Mouse (Mus musculus) MEL (cell line): Measurements from ENCODE around the gene Evl. TPM values are rescaled to one million over a fixed set of nuclear protein-coding genes. Genes with fewer than 3 reads are reported as not detected.

Experiments used
- DNase-seq: peaks from one replicate; pipeline ENCODE4 v3.0.0; 2011; ENCODE audit warnings: low read depth, low spot score
- H3K27ac ChIP-seq: 2 replicates; pipeline ENCODE4 v1.5.1; 2012; ENCODE audit warnings: low read depth, mild to moderate bottlenecking, control low read depth, low read length, moderate library complexity; ENCODE audit not compliant: control insufficient read depth
- H3K27me3 ChIP-seq, 2 experiments: fragments of 150-350 bp in 1 of 2; sonication (generic) in 1 of 2; 2 replicates each; pipeline ENCODE4 v1.6.1; 2012; ENCODE audit warnings: low read length in 2 of 2, mild to moderate bottlenecking in 2 of 2, improper control_type of control experiment in 1 of 2, moderate library complexity in 1 of 2; ENCODE audit not compliant: insufficient read depth in 2 of 2, control insufficient read depth in 1 of 2
- H3K36me3 ChIP-seq, 2 experiments: 2 replicates each; pipeline ENCODE4 v1.6.1; 2012 to 2014; ENCODE audit warnings: low read length in 2 of 2, improper control_type of control experiment in 1 of 2, inconsistent platforms in 1 of 2, mild to moderate bottlenecking in 1 of 2; ENCODE audit not compliant: insufficient read depth in 2 of 2, control insufficient read depth in 1 of 2
- H3K4me1 ChIP-seq, 2 experiments: fragments of 150-350 bp in 1 of 2; sonication (generic) in 1 of 2; 2 replicates each; pipeline ENCODE4 v1.6.1; 2012; ENCODE audit warnings: low read length in 2 of 2, improper control_type of control experiment in 1 of 2, mild to moderate bottlenecking in 1 of 2; ENCODE audit not compliant: insufficient read depth in 2 of 2, control insufficient read depth in 1 of 2
- H3K4me3 ChIP-seq, 2 experiments: fragments of 150-350 bp in 1 of 2; sonication (generic) in 1 of 2; 2 replicates each; pipeline ENCODE4 v1.5.1; 2012; ENCODE audit warnings: low read depth in 2 of 2, low read length in 2 of 2, mild to moderate bottlenecking in 2 of 2, moderate library complexity in 2 of 2, control low read depth in 1 of 2, improper control_type of control experiment in 1 of 2; ENCODE audit not compliant: control insufficient read depth in 1 of 2, insufficient read depth in 1 of 2
- H3K79me2 ChIP-seq: 2 replicates; pipeline ENCODE4 v1.6.1; 2012; ENCODE audit warnings: mild to moderate bottlenecking, low read length, moderate library complexity; ENCODE audit not compliant: control insufficient read depth, poor library complexity, insufficient read depth
- H3K9ac ChIP-seq: 2 replicates; pipeline ENCODE4 v1.6.1; 2012; ENCODE audit warnings: low read depth, mild to moderate bottlenecking, control low read depth, low read length, moderate library complexity; ENCODE audit not compliant: control insufficient read depth, poor library complexity, severe bottlenecking
- H3K9me3 ChIP-seq: fragments of 150-350 bp; sonication (generic); replicated peaks from 2 replicates; pipeline ENCODE4 v1.6.1; 2012; ENCODE audit warnings: mild to moderate bottlenecking, low read length, improper control_type of control experiment, moderate library complexity; ENCODE audit not compliant: insufficient read depth
- CHD2 ChIP-seq: IDR thresholded peaks from 2 replicates; pipeline ENCODE4 v1.6.1; 2011; ENCODE audit warnings: low read length, improper control_type of control experiment
- CTCF ChIP-seq, 3 experiments: IDR thresholded peaks in 2 of 3; conservative IDR thresholded peaks in 1 of 3; 2 replicates each; pipeline ENCODE4 v1.5.1; 2011 to 2012; ENCODE audit warnings: low read length in 3 of 3, low read depth in 2 of 3, mild to moderate bottlenecking in 2 of 3, improper control_type of control experiment in 1 of 3, inconsistent platforms in 1 of 3, mixed read lengths in 1 of 3, moderate library complexity in 1 of 3; ENCODE audit not compliant: control insufficient read depth in 1 of 3, insufficient read depth in 1 of 3, poor library complexity in 1 of 3, severe bottlenecking in 1 of 3
- ETS1 ChIP-seq: IDR thresholded peaks from 2 replicates; pipeline ENCODE4 v1.6.1; 2012; ENCODE audit warnings: low read depth, mild to moderate bottlenecking, inconsistent platforms, low read length, improper control_type of control experiment, moderate library complexity
- GABPA ChIP-seq: IDR thresholded peaks from 2 replicates; pipeline ENCODE4 v1.6.1; 2012; ENCODE audit warnings: low read depth, mild to moderate bottlenecking, inconsistent platforms, low read length, improper control_type of control experiment, moderate library complexity
- JUND ChIP-seq: IDR thresholded peaks from 2 replicates; pipeline ENCODE4 v1.6.1; 2011; ENCODE audit warnings: low read depth, mild to moderate bottlenecking, improper control_type of control experiment, low read length
- KAT2A ChIP-seq: conservative IDR thresholded peaks from 2 replicates; pipeline ENCODE4 v1.6.1; 2012; ENCODE audit warnings: low read depth, low read length, improper control_type of control experiment, inconsistent platforms
- MAFK ChIP-seq: IDR thresholded peaks from 2 replicates; pipeline ENCODE4 v1.6.1; 2011; ENCODE audit warnings: low read depth, mild to moderate bottlenecking, low read length, improper control_type of control experiment, borderline replicate concordance
- MAX ChIP-seq: IDR thresholded peaks from 2 replicates; pipeline ENCODE4 v1.6.1; 2011; ENCODE audit warnings: low read length, improper control_type of control experiment
- MEF2A ChIP-seq: IDR thresholded peaks from 2 replicates; pipeline ENCODE4 v1.6.1; 2014; ENCODE audit warnings: low read depth, mild to moderate bottlenecking, inconsistent platforms, low read length, improper control_type of control experiment; ENCODE audit not compliant: poor library complexity, insufficient replicate concordance, severe bottlenecking; ENCODE audit errors: extremely low read depth
- MYB ChIP-seq: IDR thresholded peaks from 2 replicates; pipeline ENCODE4 v1.6.1; 2011; ENCODE audit warnings: mild to moderate bottlenecking, low read depth, low read length, improper control_type of control experiment
- POLR2A ChIP-seq, 2 experiments: IDR thresholded peaks; 2 replicates each; pipeline ENCODE4 v1.6.1; 2011 to 2012; ENCODE audit warnings: low read length in 2 of 2, mild to moderate bottlenecking in 2 of 2, control low read depth in 1 of 2, improper control_type of control experiment in 1 of 2, low read depth in 1 of 2, moderate library complexity in 1 of 2; ENCODE audit not compliant: control insufficient read depth in 1 of 2, insufficient read depth in 1 of 2, poor library complexity in 1 of 2
- POLR2AphosphoS2 ChIP-seq: IDR thresholded peaks from 2 replicates; pipeline ENCODE4 v1.6.1; 2011; ENCODE audit warnings: low read length, improper control_type of control experiment
- POLR2AphosphoS5 ChIP-seq: IDR thresholded peaks from 2 replicates; pipeline ENCODE4 v1.6.1; 2012; ENCODE audit warnings: low read depth, borderline replicate concordance, mild to moderate bottlenecking, inconsistent platforms, low read length, moderate library complexity, mixed read lengths
- TAL1 ChIP-seq: IDR thresholded peaks from 2 replicates; pipeline ENCODE4 v1.6.1; 2012; ENCODE audit warnings: mild to moderate bottlenecking, inconsistent platforms, low read length, moderate library complexity, mixed read lengths
- USF1 ChIP-seq: IDR thresholded peaks from 2 replicates; pipeline ENCODE4 v1.6.1; 2014; ENCODE audit warnings: low read depth, mild to moderate bottlenecking, inconsistent platforms, low read length, improper control_type of control experiment, moderate library complexity
- USF2 ChIP-seq, 2 experiments: IDR thresholded peaks; 2 replicates each; pipeline ENCODE4 v1.6.1; 2011 to 2012; ENCODE audit warnings: improper control_type of control experiment in 2 of 2, low read length in 2 of 2, borderline replicate concordance in 1 of 2, inconsistent platforms in 1 of 2, low read depth in 1 of 2, mild to moderate bottlenecking in 1 of 2; ENCODE audit not compliant: insufficient read depth in 1 of 2
- ZC3H11A ChIP-seq: IDR thresholded peaks from 2 replicates; pipeline ENCODE4 v1.6.1; 2012; ENCODE audit warnings: low read depth, mild to moderate bottlenecking, inconsistent platforms, low read length, improper control_type of control experiment
- ZNF384 ChIP-seq: IDR thresholded peaks from 2 replicates; pipeline ENCODE4 v1.6.1; 2012; ENCODE audit warnings: low read depth, mild to moderate bottlenecking, inconsistent platforms, low read length, improper control_type of control experiment
- polyA plus RNA-seq, 2 experiments: library from polyadenylated mRNA; stranded (reverse) in 1 of 2; unstranded in 1 of 2; fragments of >175 nt in 1 of 2; fragments of >200 nt in 1 of 2; gene quantifications; 2 replicates each; pipeline versions ENCODE4 v1.2.1 to v1.2.4; 2012; ENCODE audit warnings: low replicate concordance in 2 of 2, low read depth in 1 of 2; ENCODE audit not compliant: insufficient read length in 2 of 2, insufficient read depth in 1 of 2, missing spikeins in 1 of 2
- total RNA-seq: library from RNA; depleted of rRNA; stranded (reverse); fragments of 300-350 nt; gene quantifications from 2 replicates; pipeline ENCODE4 v1.2.3, GENCODE M21; 2012

Gene Evl
- total and polyA plus RNA-seq, 3 experiments, result not detected

DNA sequence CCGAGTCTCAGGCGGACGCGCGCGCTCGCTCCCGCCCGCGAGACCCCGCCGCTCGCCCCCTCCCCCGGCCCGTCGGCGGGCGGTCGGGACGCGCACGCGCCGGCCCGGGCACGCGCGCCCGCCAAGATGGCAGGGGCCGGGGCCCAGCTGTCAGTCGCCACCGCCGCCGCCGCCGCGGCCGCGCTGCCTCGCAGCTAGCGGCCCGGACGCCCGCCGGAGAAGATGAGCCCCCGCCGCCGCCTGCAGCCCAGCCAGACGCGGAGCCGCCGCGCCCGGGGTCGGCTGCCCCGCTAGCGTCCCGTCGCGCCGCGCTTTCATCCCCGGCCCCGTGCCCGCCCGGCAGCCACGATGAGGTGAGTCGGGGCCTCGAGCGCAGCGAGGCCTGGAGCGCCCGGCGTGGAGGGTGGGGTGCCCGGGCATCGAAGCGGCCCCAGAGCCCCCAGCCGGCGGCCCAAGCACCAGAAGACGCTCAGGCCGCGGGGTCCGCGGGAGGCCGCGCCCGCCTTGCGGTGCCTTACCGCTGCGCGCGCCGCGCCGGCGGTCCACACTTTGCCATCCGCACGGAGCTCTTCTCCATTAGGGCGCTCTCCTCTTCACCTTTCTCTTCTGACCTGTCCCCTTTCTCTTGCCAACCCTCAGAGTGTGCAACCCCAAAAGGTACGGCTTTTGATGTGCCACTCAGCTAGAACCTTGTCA, 489 bp downstream of the Evl start:
- TF ChIP-seq KAT2A (no peak), POLR2A (IDR thresholded peaks at IDR 0.05; ENCODE audit: control insufficient read depth in 1 of 2, insufficient read depth in 1 of 2, low read depth in 1 of 2, low read length in 2 of 2, poor library complexity in 1 of 2) (0 out of 4 replicates have a peak, but pooled peaks of 1 of the 2 experiments have one; percentile 18)
- Histone ChIP-seq H3K27ac (no peak overlapping the region), H3K4me3 (no peak overlapping the region), H3K36me3 (no peaks in the 10 kb centered on the region), H3K79me2 (no peaks in the 10 kb centered on the region), H3K4me1 (no peaks in the 10 kb centered on the region), H3K9me3 (no peaks in the 10 kb centered on the region), H3K27me3 (no peaks in the 10 kb centered on the region), H3K9ac (no peak overlapping the region)
- no peak for DNase-seq

DNA sequence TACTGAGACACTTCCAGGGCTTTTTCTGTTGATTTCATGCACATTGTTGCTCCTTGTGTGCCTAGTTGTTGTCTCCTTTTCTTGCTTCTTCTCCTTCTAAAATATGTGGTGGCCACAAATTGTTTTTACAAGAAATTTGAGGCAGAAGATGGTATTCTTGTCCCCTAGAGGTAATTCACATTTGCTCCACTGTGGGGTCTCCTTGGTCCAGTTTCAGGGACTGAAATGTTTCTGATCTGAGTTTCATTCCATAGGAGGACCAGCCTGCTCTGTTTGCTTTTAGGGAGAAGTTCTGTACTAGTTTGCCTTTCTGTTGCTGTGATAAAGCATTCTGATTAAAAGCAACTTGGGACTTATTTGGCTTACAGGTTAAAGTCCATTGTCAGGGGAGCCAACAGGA, 3.7 kb downstream of the Evl start:
- Histone ChIP-seq H3K36me3 (no peaks in the 10 kb centered on the region), H3K9me3 (no peaks in the 10 kb centered on the region), H3K27me3 (no peaks in the 10 kb centered on the region), H3K4me3 (no peak overlapping the region), H3K4me1 (no peaks in the 10 kb centered on the region), H3K9ac (no peak overlapping the region), H3K27ac (no peak overlapping the region), H3K79me2 (no peaks in the 10 kb centered on the region)
- TF ChIP-seq USF1, result no peak
- TF ChIP-seq USF2 (IDR thresholded peaks at IDR 0.05; ENCODE audit: borderline replicate concordance in 1 of 2, insufficient read depth in 1 of 2, low read depth in 1 of 2, low read length in 2 of 2), result no peak
- TF ChIP-seq JUND, result no peak
- TF ChIP-seq MEF2A, result no peak
- no peak for TF ChIP-seq GABPA
- TF ChIP-seq CHD2, result no peak
- no peak for DNase-seq

DNA sequence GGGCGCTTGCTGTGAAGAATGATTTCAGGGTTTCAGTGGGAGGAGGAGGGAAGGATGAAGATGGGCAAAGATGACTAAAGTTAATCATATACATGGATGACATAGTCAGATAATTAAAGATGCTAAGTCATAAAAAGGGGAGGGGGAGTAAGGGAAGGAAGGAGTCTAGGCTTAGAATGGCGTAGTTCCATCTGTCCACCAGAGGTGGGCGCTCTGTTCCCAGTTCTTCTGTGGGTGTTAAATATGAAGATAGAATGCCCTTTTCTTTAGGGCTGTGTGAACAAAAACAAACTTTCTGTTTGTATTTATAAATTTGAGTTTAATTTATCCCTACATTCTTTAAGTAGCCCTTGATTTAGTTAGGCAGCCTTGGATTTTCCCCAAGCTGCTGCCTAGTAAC, 8.7 kb downstream of the Evl start:
- Histone ChIP-seq H3K79me2 (no peaks in the 10 kb centered on the region), H3K27ac (no peak overlapping the region), H3K4me1 (no peaks in the 10 kb centered on the region), H3K4me3 (no peak overlapping the region)
- TF ChIP-seq MAX (no peak), KAT2A (no peak), GABPA (no peak), POLR2AphosphoS2 (no peak), TAL1 (no peak), MYB (no peak), POLR2A (IDR thresholded peaks at IDR 0.05; ENCODE audit: control insufficient read depth in 1 of 2, insufficient read depth in 1 of 2, low read depth in 1 of 2, low read length in 2 of 2, poor library complexity in 1 of 2) (no peak), POLR2AphosphoS5 (no peak), ETS1 (no peak), ZC3H11A (no peak), ZNF384 (no peak), CTCF (IDR thresholded peaks at IDR 0.05 in 2 of 3, conservative IDR thresholded peaks at IDR 0.05 in 1 of 3; ENCODE audit: control insufficient read depth in 1 of 3, insufficient read depth in 1 of 3, low read depth in 2 of 3, low read length in 3 of 3, poor library complexity in 1 of 3, severe bottlenecking in 1 of 3) (no peak), MAFK (no peak)
- TF ChIP-seq, all 39 proteins: peak for 0
- Histone ChIP-seq H3K9ac (no peak overlapping the region), H3K9me3 (no peaks in the 10 kb centered on the region), H3K27me3 (no peaks in the 10 kb centered on the region), H3K36me3 (no peaks in the 10 kb centered on the region)
- DNase-seq, result no peak
